Mouse (Mus musculus) spleen, postnatal 36 days (tissue): ENCODE data around the gene Glt28d2.

ENCODE experiments used
- DNase-seq, 2 experiments: peaks; one replicate each; pipeline ENCODE4 v3.0.0; 2022; ENCODE audit warnings: low spot score in 2 of 2, mixed read lengths in 1 of 2

The Glt28d2 gene

DNA sequence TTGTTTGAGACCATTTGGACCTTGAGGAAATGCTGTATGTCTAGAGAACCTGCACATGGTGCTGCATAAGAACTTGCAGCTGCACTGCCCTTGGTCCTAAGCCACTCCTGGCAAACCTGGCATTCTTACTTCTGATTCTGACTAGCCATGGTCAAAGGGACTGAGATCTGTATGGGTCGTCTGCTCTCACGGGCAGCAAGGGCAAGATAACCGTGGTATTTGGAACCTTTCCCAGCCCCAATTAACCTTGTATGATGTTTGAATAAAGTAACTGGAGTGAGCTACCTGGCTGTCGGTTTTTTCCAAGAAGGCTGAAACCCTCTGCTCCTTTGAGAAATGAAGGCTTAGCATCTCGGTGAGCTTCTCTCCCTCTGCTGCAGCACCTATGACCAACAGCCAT, 8.4 kb downstream of the Glt28d2 start:
- no peak for DNase-seq

- no peak for DNase-seq
These were observed 23.3 kb downstream of the Glt28d2 start for GRCm38 (mm10) chr3:85863996-85864395.

GRCm38 (mm10) chr3:85862886-85863285, 24.4 kb downstream of the Glt28d2 start:
- no peak for DNase-seq

DNA sequence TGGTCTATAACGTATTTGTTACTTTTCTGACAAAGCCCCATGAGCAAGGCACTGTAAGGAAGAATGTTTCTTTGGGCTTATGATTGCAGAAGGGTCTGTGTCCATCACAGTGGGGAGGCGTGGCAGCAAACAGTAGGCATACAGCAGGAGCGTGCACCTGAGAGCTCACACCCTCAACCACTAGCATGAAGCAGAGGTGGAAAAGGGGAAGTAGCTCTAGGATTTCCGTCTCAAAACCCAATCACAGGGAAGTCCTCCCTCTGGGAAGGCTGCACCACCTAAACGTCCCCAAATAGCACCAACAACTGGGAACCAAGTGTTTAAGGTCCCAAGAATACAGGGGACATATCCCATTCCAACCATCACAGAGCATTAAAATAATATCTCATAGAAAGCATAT, 26.3 kb downstream of the Glt28d2 start:
- no peak for DNase-seq

- DNase-seq: no peak
These were observed 28.0 kb downstream of the Glt28d2 start for GRCm38 (mm10) chr3:85859311-85859710.

GRCm38 (mm10) chr3:85858140-85859135, 28.9 kb downstream of the Glt28d2 start:
- no peak for DNase-seq

DNA sequence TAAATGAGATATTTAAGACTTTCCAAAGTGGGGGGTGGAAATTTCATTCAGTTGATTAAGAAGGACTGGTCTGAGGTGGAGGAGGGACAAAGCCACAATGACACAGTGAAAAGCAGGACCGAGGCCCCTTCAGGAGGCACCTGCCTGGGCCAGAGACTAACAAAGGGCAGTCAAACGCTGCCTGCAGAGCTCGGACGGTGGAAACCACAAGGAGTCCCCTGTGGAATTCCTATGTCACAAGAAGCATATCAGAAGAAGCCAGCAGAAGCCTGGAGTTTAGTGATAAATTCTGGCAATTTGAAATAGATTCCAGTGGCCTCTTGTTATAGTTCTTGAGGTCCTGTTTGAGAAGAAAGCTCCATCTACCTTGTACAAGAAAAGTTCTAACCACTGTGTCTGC, 30.2 kb downstream of the Glt28d2 start:
- DNase-seq: no peak

DNA sequence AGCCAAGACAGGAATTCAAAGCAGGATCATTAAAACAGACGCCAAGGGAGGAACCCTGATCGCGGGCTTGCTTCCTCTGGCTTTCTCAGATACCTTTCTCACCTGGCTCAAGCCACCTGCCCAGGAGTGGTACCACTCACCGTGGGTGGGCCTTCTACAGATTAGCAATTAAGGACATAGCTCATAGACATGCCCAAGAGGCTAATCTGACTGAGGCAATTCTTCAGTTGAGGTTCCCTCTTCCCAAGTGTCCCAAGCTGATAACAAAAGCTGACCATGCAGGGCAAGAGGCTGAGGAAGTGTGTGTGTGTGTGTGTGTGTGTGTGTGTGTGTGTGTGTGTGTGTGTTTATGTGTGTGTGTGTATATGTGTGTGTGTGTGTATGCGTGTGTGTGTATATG, 31.4 kb downstream of the Glt28d2 start:
- no peak for DNase-seq

DNA sequence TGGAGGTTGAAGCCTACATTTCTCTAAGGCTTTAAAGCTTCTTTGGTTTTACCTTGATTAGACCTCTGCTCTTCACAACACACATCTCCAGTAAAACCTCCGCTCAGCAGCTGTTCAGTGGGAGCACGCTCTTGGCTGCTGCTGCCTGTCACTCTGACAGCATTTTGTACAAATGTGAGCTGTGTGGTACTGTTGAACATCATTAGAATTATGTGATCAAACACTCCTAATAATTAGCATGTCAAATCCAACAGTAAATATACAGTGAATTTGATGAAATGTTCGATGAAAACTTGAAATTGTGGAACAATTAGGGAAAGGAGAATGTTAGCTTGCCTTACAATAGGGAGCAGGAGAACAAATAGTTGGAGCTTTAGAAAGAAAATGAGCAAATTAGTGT, 32.3 kb downstream of the Glt28d2 start:
- DNase-seq: no peak

GRCm38 (mm10) chr3:85854143-85854542, 33.2 kb downstream of the Glt28d2 start:
- no peak for DNase-seq

- DNase-seq: no peak
These were observed 33.6 kb downstream of the Glt28d2 start for GRCm38 (mm10) chr3:85853715-85854114.

DNA sequence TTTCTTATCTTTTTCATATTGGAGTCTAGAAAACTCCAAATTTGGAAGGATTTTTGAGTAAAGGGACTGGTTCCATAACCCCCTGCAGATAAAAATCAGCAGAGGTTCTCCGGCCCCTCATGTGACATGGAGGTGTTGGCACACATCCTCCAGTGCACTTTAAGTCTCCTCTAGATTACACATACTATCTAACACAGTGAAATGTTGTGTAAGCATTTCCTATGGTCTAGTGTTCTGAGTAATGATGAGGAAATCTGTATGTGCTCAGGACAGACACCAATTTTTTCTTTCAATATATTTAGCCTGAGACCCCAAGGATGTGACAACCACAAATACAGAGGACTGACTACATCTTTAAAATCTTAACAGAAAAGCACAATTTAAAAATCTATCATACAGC, 37.2 kb downstream of the Glt28d2 start:
- no peak for DNase-seq

DNA sequence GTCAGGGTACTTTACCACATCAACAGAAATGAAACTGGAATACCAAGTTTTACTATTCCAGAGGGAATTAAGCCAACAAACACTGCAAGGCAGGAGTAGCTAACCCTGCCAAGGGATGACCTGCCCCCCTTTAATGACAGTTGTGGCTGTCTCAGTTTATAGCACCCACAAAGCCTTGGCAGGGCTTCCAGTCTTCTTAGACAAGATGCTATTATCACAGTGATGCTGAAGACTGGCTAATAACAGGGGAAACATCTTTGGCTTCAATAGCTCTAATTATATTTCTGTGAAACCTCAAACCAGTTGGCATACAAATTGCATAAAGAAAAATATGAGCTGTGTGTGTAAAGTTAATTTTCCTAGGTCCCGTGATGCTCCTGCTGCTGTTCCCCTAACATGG, 41.0 kb downstream of the Glt28d2 start:
- DNase-seq: no peak

GRCm38 (mm10) chr3:85845341-85845740, 42.0 kb downstream of the Glt28d2 start:
- DNase-seq: no peak

DNA sequence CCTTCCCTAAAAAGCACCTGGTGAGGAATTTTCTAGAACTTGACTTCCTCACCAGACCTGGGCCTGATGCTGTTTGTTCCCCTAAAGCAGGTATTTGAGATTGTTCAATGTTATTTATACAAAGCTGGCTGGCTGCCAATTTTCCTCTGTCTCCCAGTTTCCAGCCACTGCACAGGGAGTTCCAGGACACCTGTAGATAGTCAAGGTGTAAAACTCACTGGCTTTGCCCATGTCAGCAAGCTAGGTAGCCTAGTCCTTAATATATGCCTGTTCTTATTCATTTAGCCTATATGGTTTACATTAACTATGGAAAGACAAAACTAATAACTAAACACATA, 44.5 kb downstream of the Glt28d2 start:
- no peak for DNase-seq

DNA sequence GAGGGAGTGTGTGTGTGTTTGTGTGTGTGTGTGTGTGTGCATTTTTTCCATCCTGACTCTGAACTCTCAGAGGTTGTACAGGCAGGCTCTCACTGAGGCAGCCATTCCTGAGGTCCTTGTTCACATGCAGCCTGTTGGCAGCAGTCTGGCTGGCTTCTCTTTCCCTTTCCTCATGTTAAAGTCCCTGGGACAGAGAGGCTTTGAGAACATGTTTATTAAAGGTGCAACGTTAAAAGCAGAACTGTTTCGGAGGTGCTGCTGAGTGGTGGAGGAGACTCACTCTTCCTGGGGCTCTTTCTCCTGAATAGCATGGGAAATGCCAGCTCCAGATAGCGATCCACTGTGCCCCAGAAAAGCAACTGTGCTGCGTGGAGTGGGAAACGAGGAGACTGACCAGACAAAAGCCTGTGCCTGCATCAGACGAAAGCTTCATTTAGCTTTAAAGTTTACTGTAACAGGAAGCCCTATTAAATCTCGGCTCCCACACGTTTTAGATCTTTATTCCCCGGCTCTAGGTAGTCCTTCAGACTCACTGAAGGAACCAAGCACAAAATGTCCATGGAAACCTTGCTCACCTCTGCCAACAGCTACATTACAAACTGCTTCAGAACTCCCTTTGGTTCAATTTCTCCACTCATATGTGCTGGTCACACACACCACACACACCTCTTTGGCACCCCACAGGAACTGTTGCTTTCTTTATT, 45.0 kb downstream of the Glt28d2 start:
- DNase-seq: no peak

DNA sequence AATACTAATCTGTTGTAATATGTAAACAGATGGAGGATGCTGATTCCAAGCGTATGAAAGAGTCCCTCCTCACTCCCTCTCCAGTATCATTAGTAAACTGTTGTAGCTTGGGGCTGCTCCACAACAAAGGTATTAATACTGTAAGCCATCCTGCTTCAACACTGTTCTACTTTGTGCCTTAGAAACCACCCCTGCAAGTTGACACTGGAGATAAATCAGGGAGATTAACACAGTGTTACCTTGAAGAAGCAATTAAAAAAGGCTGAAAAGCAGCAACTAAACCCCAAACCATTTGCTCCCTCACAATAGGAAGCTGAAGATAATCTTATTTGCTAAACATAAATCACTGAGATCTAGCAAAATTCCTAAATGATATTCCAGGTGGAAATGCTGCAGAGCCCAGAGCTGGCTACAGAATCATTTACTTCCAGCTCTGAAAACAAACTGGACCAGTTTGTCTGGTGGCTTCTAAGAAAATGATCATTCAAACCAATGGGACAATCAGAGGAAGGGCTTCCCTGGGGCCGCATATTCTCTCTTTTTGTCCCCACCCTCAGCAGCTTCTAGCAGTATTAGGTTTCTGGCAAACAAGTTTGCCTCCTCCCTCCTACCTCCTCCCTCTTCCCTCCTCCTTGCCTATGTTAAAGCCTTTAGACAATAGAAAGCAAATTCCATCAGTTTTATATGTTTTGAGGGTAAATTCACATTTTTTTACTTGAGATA, 45.7 kb downstream of the Glt28d2 start:
- no peak for DNase-seq

DNA sequence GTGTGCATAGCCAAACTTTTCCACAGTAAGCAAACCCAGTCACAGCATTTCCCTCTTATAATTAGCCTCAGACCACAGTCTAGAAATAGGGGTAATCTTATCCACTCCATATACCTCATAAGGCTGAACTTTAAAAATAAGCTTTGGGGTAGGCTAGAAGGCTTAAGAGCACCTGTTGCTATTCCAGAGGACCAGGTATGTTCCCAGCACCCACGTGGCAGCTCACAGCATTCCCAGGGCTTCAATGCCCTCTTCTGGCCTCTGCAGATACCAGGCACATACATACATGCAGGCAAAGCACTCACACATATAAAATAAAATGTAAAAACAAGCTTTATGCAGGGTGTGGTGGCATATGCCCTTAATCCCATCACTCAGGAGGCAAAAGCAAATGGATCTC, 53.7 kb downstream of the Glt28d2 start:
- DNase-seq: no peak

DNA sequence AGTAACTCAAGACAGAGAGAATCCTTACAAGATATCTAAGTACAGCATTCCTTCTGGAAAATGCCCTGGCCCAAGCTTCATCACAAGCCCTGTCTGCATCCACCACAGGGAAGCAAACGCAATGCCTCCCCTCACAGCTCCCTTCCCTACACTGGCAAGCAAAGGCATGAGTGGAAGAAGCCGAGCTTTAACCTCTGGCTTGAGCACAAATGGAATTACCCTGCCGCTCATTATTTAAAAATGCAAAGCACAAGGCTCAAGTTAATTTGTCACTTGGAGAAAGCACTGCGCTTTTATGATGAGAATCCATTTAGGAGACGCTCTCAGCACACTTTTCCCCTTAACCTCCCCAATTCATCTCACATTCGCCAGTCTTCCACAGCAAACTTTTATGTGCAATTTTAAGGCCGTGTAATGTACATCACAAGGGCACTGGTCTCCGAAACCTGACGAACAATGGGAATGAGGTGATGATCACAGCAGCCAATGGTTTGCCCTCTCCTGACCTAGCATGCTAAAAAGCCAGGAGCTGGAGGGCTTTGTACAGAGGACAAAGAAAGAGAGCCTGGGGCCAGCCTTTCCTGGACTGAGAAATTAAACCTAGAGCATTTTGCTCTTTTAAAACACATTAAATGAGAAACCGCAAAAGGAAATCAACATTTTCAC, 54.7 kb downstream of the Glt28d2 start:
- no peak for DNase-seq

- no peak for DNase-seq
These were observed 55.5 kb downstream of the Glt28d2 start for GRCm38 (mm10) chr3:85831785-85832184.

- DNase-seq: no peak
These were observed 58.3 kb downstream of the Glt28d2 start for GRCm38 (mm10) chr3:85829047-85829446.

GRCm38 (mm10) chr3:85827815-85828214, 59.5 kb downstream of the Glt28d2 start:
- DNase-seq: no peak
